Mouse (Mus musculus): Measurements from ENCODE around the gene 4932438A13Rik.

DNA sequence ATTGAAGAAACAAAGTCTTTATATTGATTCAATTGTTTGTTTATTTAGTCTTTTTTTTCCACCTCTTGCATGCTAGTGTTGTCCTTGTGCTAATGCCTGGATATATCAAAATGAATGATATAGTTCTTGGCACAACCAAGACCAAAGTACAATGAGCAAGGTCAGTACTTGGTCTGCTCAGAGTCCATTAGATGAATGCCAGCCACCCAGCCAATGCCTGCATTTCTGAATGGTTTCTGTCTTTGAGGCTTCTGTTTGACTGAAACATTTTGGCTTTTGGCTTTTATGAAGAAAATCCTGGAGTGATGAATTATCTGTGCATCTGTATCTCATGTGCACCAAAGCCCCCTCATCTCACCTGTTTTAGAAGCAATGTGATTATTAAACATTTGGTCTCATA lies 176.9 kb downstream of the 4932438A13Rik start:
- TF ChIP-seq CTCF (conservative IDR thresholded peaks at IDR 0.05; ENCODE audit: low read length) (no peak), POU5F1 (IDR thresholded peaks at IDR 0.05; ENCODE audit: borderline replicate concordance, low read length) (no peak)
